Mouse (Mus musculus): ENCODE data around the gene Sae1.

- TF ChIP-seq POLR2A (IDR thresholded peaks at IDR 0.05; ENCODE audit: control insufficient read depth in 1 of 2, insufficient read depth in 1 of 2, low read depth in 1 of 2, low read length in 2 of 2, poor library complexity in 1 of 2) (no peak), MXI1 (IDR thresholded peaks at IDR 0.05; ENCODE audit: low read depth, low read length) (no peak), CTCF (IDR thresholded peaks at IDR 0.05 in 2 of 3, conservative IDR thresholded peaks at IDR 0.05 in 1 of 3; ENCODE audit: control insufficient read depth in 1 of 3, insufficient read depth in 1 of 3, low read depth in 2 of 3, low read length in 3 of 3, poor library complexity in 1 of 3, severe bottlenecking in 1 of 3) (no peak)
Observed at GRCm38 (mm10) chr7:16345297-16345696, 42.3 kb downstream of the Sae1 start.
